Mouse (Mus musculus) forebrain, embryonic 12.5 days (tissue): ENCODE measurements around the gene Cct8. TPM values are rescaled to one million over a fixed set of nuclear protein-coding genes. Genes with fewer than 3 reads are reported as not detected.

Source experiments
- ATAC-seq: fragments of 200-750 bp; cut with Nextera tagmentation; 2 replicates; pipeline ENCODE4 v1.8.0; 2017; ENCODE audit warnings: moderate TSS enrichment; ENCODE audit not compliant: low FRiP score
- H3K27ac ChIP-seq: fragments of 300-500 bp; sonication (generic); 2 replicates; pipeline ENCODE4 v1.5.1; 2016; ENCODE audit warnings: mild to moderate bottlenecking
- H3K27me3 ChIP-seq: fragments of 300-500 bp; sonication (generic); 2 replicates; pipeline ENCODE4 v1.6.1; 2016; ENCODE audit warnings: mild to moderate bottlenecking
- H3K36me3 ChIP-seq: fragments of 300-500 bp; sonication (generic); replicated peaks from 2 replicates; pipeline ENCODE4 v1.6.1; 2016; ENCODE audit warnings: mild to moderate bottlenecking
- H3K4me1 ChIP-seq: fragments of 300-500 bp; sonication (generic); 2 replicates; pipeline ENCODE4 v1.6.1; 2016
- H3K4me2 ChIP-seq: fragments of 300-500 bp; sonication (generic); 2 replicates; pipeline ENCODE4 v1.6.1; 2016; ENCODE audit warnings: mild to moderate bottlenecking, moderate library complexity
- H3K4me3 ChIP-seq: fragments of 300-500 bp; sonication (generic); replicated peaks from 2 replicates; pipeline ENCODE4 v1.5.1; 2016; ENCODE audit warnings: mild to moderate bottlenecking
- H3K9ac ChIP-seq: fragments of 300-500 bp; sonication (generic); 2 replicates; pipeline ENCODE4 v1.6.1; 2016; ENCODE audit warnings: mild to moderate bottlenecking
- H3K9me3 ChIP-seq: fragments of 300-500 bp; sonication (generic); 2 replicates; pipeline ENCODE4 v1.6.1; 2016
- WGBS: fragments of 180-500 bp; shearing (Covaris S2); methylation state at CpG from one replicate; pipeline ENCODE4 v1.1.7; 2016; 5-methylcytosine and 5-hydroxymethylcytosine counted together
- polyA plus RNA-seq: library from polyadenylated mRNA; unstranded; fragments of >200 nt; fragmentation: Nextera tagmentation; extraction: Ambion mirVana; gene quantifications from 2 replicates; pipeline ENCODE4 v1.2.1, GENCODE M21; 2016

Gene Cct8
- polyA plus RNA-seq, result 529 and 541 TPM in 2 replicates

DNA sequence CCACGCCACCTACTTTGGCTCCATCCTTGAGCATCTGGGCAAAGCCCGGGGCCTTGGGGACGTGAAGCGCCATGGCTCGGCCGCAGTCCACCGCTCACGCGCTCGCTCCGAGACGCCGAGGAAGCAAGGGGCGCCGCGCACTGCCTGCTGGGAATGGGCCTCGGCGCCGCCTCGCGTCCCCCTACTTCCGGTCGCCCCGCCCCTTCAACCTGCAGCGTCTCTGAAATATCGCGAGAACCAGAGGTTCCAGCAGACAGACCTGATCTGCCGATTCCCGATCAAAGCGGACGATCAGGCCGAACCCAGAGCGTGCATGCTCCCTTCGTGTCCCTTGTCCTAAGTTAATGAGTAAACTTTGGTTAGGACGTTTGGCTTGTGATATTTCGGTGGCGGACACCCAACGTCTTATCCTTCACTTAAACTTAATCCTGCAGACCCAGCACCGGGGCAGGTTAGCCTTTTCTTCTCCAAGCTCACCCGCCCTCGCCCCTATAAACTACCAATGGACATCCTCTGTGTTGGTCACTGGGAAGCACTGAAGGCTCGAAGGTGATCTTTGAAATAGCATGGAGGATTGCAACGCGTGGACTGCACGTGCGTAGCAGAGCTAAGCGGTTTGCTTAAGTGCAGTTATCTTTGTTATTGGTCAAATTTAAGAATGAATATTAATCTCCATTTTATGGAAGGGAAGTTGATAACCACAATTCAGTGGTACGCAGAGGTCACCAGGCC lies at the start of gene Cct8:
Gene Cct8, minus strand, starts transcription at position 158 of the 732 bp plus-strand sequence.
- WGBS, result under 1% methylated on average over 48 of the region's 48 CpGs
- H3K9me3 ChIP-seq, result no peaks in the 10 kb centered on the region
- peak within 1 kb of the TSS; percentile 72 for H3K4me2 ChIP-seq
- H3K4me1 ChIP-seq, result peaks cover 20% of the 10 kb centered on the region
- H3K9ac ChIP-seq, result peak within 1 kb of the TSS; percentile 95
- peak within 1 kb of the TSS; percentile 91 for H3K4me3 ChIP-seq
- H3K27me3 ChIP-seq, result no peaks in the 10 kb centered on the region
- H3K27ac ChIP-seq, result peak within 1 kb of the TSS; percentile 86
- H3K36me3 ChIP-seq, result peaks cover 34% of the 10 kb centered on the region
- peak; percentile 97 for ATAC-seq

DNA sequence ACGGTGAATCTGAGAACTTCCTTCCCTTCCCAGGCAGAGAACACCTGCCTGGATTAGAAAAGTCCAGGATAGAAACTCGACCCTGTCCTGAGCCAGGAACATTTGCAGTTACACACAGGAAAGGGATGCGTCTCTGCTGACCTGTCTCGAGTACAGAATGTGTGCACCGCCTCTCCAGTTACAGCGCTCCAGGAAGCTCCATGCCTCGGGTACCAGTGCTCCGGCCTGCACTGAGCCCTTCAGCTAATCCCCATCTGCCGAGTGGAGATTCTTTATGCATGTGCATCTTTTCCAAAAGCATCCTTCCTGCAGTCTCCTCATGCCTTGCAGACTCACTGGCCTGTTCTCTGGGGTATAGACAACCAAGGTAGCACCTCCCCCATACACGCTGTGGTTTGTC lies 33.1 kb upstream of the Cct8 start:
- no peaks in the 10 kb centered on the region for H3K36me3 ChIP-seq
- H3K27me3 ChIP-seq, result no peaks in the 10 kb centered on the region
- no peak overlapping the region for H3K27ac ChIP-seq
- H3K9ac ChIP-seq, result no peak overlapping the region
- no peaks in the 10 kb centered on the region for H3K4me1 ChIP-seq
- H3K9me3 ChIP-seq, result no peaks in the 10 kb centered on the region
- 79% methylated on average over 10 of the region's 10 CpGs for WGBS
- no peak overlapping the region for H3K4me2 ChIP-seq
- ATAC-seq, result no peak
- no peak overlapping the region for H3K4me3 ChIP-seq

DNA sequence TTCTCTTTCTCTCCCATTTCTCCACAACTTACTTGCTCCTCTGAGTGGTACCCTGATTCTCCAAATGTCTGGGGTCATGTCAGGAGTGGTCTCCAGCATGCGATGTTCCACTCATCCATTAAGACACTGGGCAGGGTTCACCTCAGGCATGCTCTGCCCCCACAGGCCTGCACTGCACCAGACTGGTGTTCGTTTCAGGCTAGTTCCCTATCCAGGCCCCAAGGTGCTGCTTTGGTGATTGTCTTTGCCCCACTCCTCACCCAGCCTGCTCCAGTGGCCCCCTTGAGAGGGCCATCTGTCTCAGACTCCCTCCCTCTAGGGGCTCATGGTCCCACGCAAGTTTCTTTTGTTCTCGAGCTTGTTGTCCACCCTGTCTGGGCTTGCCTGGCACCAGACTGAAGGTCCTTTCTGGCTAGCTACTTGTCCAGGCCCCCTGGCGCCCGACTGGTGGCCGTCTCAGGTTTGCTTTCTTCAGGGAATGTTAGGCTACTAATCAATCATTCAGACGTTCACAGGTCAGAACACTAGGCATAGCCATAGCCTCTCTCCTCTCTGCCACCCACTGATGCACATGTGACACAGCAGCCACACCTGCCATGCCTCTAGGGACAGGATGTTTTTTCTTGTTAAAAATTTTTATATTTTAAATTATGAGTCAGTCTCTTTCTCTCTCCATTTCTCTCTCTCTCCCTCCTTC lies 32.0 kb upstream of the Cct8 start:
- Histone ChIP-seq H3K36me3 (no peaks in the 10 kb centered on the region), H3K4me1 (no peaks in the 10 kb centered on the region), H3K4me3 (no peak overlapping the region), H3K9ac (no peak overlapping the region), H3K27ac (no peak overlapping the region), H3K27me3 (no peaks in the 10 kb centered on the region), H3K9me3 (no peaks in the 10 kb centered on the region), H3K4me2 (no peak overlapping the region)
- ATAC-seq, result no peak
- WGBS, result 74% methylated on average over 8 of the region's 8 CpGs

DNA sequence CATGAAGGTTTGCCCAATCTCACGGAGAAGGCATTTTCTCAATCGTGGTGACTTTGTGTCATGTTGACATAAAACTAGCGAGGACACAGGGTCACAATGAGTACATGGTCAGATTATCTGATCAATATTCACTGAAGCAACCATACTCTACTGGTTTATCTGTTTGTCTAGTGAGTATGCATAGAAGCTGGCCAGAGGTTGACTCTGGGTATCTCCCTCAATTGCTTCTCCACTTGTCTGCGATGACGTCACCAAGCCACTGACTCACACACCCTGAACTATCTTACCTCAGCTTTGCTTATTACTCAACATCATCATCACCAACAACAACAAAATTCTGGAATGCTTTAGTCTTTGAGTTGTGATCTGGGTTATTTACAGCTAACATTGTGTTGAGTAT lies 28.6 kb upstream of the Cct8 start:
- no peak for ATAC-seq
- Histone ChIP-seq H3K4me3 (no peak overlapping the region), H3K9ac (no peak overlapping the region), H3K4me1 (no peaks in the 10 kb centered on the region), H3K36me3 (no peaks in the 10 kb centered on the region), H3K27me3 (no peaks in the 10 kb centered on the region), H3K4me2 (no peak overlapping the region), H3K9me3 (no peaks in the 10 kb centered on the region), H3K27ac (no peak overlapping the region)
- 90% methylated on average over 5 of the region's 5 CpGs for WGBS

DNA sequence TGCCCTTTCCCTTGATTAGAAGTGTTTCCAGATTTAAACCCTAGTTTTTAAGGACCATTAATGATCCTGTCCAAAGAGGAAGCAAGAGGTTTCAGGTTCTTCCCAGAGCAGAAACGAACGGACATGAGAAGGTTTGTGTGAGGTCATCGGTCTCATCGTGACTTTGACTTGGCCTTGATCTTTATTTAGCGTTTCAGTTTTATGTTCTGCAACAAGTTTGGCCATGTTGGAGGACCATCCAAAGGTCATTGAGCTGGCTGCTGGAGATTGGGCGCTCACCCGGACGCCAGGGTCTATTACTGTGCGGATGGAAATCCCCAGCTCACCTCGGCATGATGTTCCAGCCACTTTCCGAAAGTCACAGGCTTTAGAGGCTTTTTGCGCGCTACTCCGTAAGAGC lies 16.7 kb upstream of the Cct8 start:
- no peak for ATAC-seq
- WGBS, result 94% methylated on average over 14 of the region's 14 CpGs
- Histone ChIP-seq H3K9ac (no peak overlapping the region), H3K4me3 (no peak overlapping the region), H3K4me1 (peaks cover 3% of the 10 kb centered on the region; the same call in 1 of the 2 replicates), H3K27ac (no peak overlapping the region), H3K4me2 (no peak overlapping the region), H3K36me3 (no peaks in the 10 kb centered on the region), H3K9me3 (no peaks in the 10 kb centered on the region), H3K27me3 (no peaks in the 10 kb centered on the region)

DNA sequence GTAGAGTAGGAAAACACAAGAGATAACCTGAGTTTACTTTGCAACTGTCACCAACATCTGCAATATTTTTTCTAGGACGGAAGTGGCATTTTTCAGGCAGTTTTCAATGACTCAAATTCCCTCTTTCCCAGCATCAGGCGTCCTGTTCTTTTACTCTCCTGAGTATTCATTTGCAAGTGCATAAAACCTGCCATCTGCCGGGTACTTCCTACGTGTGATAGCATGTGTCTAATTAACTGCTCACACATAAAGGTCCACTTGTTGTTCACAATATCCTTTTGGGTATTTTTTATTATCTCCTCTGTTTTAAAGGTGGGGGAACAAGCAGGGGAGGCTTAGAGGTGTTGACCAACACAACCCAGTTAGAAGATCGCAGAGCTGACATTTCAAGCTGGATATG lies 16.0 kb upstream of the Cct8 start:
- Histone ChIP-seq H3K27ac (no peak overlapping the region), H3K4me1 (peaks cover 3% of the 10 kb centered on the region; the same call in 1 of the 2 replicates), H3K27me3 (no peaks in the 10 kb centered on the region), H3K9ac (no peak overlapping the region), H3K9me3 (no peaks in the 10 kb centered on the region), H3K4me3 (no peak overlapping the region), H3K36me3 (no peaks in the 10 kb centered on the region), H3K4me2 (no peak overlapping the region)
- WGBS, result 63% methylated on average over 5 of the region's 5 CpGs
- no peak for ATAC-seq

DNA sequence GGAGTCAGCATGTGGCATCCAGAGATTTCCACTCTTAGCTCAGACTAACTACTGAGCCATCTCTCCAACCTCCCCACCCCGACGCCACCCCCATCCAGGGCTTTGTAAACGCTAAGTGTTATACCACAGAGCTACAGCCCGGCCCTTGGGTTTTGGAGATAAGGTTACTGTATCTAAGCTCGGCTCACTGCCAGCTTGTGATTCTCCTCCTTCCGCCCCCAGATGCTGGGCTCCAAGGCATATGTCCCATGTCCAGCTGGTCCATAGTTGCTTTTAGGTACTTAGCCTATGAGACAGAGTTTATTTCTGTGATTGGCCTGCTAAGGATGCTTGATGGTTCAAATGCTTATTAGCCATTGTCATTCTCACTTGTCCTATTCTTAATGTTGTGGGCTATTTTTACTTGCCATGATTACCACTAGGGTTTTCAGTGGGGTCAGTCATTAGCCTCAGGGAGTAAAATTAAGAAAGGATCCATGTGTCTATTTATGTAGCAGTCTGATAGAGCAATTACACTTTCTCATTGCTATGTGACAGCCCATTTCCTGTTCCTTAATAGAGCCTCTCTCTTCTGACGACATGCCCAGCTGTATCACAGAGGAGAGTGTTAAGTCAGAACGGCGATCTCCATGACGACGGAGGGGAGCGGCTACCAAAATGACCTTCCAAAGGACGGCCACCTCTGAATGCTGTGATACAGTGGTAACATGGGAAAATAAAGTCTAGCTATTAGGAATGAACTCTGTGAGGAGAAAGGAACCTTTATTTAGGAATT lies 5.8 kb upstream of the Cct8 start:
- 0 out of 2 replicates have a peak, but pooled peaks have one; percentile 25 for ATAC-seq
- Histone ChIP-seq H3K36me3 (no peaks in the 10 kb centered on the region), H3K9ac (no peak overlapping the region), H3K9me3 (no peaks in the 10 kb centered on the region), H3K4me1 (peaks cover 7% of the 10 kb centered on the region), H3K27me3 (no peaks in the 10 kb centered on the region), H3K27ac (no peak overlapping the region), H3K4me3 (no peak overlapping the region), H3K4me2 (no peak overlapping the region)
- 68% methylated on average over 13 of the region's 13 CpGs for WGBS

DNA sequence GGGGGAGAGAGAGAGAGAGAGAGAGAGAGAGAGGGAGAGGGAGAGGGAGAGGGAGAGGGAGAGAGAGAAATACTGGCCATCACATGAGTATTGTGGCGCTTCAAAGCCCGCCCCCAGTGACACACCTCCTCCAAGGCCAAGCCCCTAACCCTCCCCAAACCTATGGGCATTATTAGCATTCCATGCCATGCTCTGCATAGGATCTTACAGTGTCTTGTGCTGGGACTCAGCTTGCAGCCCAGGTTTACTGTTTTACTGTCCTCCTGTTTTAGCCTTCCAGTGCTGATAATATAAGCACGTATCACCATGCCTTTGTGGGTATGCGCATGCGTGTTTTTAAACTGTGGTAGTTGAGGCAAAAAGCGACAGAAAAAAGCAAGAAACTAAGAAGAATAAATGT lies 3.9 kb upstream of the Cct8 start:
- Histone ChIP-seq H3K27ac (no peak overlapping the region), H3K9me3 (no peaks in the 10 kb centered on the region), H3K36me3 (no peaks in the 10 kb centered on the region), H3K4me1 (peaks cover 11% of the 10 kb centered on the region), H3K27me3 (no peaks in the 10 kb centered on the region), H3K4me2 (no peak overlapping the region), H3K4me3 (no peak overlapping the region), H3K9ac (no peak overlapping the region)
- 56% methylated on average over 6 of the region's 6 CpGs for WGBS
- ATAC-seq, result no peak

DNA sequence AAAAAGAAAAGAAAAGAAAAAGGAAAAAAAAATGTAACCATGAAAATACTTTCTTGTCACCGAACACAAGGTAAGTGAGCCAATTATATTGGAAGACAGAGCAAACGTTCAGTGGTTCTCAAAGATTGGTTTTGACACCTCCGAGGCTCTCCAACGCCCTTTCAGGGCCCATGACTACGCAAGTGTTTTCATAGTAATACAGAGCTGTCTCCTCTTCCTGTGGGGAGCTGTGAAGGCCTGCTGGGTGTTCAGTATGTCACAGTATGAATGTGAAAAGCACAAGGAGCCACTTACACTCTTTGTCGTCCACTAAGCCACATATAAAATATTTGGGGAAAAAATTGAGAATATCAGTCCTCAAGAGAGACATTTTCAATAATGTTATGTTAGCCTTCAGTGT lies 1.5 kb upstream of the Cct8 start:
- Histone ChIP-seq H3K4me2 (peak overlapping the region; percentile 72; the same call in 1 of the 2 replicates), H3K4me3 (no peak overlapping the region), H3K27me3 (no peaks in the 10 kb centered on the region), H3K36me3 (peaks cover 21% of the 10 kb centered on the region), H3K9ac (no peak overlapping the region), H3K27ac (no peak overlapping the region), H3K4me1 (peaks cover 20% of the 10 kb centered on the region), H3K9me3 (no peaks in the 10 kb centered on the region)
- 90% methylated on average over 6 of the region's 6 CpGs for WGBS
- no peak for ATAC-seq

DNA sequence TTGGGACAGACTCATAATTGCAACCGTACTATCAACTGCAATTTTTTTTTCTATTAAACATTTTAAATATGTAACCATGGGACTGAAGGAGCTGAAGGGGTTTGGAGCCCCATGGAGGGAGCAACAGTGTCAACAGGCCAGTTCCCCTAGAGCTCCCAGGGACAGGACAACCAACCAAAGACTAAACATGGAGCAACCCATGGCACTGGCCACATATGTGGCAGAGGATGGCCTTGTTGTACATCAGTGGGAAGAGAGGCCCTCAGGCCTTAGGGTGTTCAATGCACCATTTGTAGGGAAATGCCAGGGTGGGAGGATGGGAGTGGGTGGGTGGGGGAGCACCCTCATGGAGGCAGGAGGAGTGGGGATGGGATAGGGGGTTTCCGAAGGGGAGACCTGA lies 1.1 kb upstream of the Cct8 start:
- Histone ChIP-seq H3K27me3 (no peaks in the 10 kb centered on the region), H3K9ac (no peak overlapping the region; the same call in 1 of the 2 replicates), H3K4me1 (peaks cover 20% of the 10 kb centered on the region), H3K9me3 (no peaks in the 10 kb centered on the region), H3K36me3 (peaks cover 25% of the 10 kb centered on the region), H3K27ac (no peak overlapping the region), H3K4me3 (peak overlapping the region; percentile 91), H3K4me2 (peak overlapping the region; percentile 72)
- 87% methylated on average over 2 of the region's 2 CpGs for WGBS
- no peak for ATAC-seq

DNA sequence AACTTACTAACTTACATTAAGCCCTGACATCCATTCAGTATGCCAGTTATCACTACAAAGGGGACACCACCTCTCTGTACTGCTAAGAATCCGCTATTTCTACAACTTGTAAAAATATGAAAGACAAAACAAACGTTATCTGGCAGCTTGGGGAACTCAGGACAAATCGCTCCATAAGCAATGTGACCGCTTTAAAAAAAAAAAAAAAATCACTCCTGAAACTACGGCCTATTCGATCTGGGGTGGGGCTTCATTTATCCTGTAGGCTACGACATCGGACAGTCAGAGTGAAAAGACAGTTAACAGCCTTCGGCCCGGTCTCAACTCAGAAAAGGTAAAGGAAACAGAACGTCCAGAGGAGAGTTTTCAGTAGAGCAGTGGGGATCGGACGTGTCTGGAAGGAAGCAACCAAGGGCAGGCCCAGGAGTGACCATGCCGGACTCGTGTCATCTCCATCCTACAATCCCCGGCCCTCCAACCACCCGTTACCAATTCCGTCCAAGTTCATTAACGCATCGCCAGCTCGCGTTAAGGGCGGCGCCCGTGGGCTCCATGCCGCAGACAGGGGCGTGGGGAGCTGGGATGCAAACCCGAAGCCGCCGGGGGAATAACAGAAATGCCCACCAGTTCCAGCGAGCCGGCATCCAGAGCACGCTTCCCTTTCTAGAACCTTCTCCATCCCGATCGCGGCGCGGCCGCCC lies 568 bp downstream of the Cct8 start:
- H3K4me2 ChIP-seq, result peak overlapping the region; percentile 72
- peaks cover 41% of the 10 kb centered on the region for H3K36me3 ChIP-seq
- H3K4me1 ChIP-seq, result peaks cover 20% of the 10 kb centered on the region
- peak overlapping the region; percentile 95 for H3K9ac ChIP-seq
- no peaks in the 10 kb centered on the region for H3K9me3 ChIP-seq
- under 1% methylated on average over 39 of the region's 39 CpGs for WGBS
- ATAC-seq, result peak; percentile 53
- H3K27ac ChIP-seq, result peak overlapping the region; percentile 86
- peak overlapping the region; percentile 91 for H3K4me3 ChIP-seq
- no peaks in the 10 kb centered on the region for H3K27me3 ChIP-seq
